Mouse (Mus musculus): Measurements from ENCODE around the gene Sfn.

GRCm38 (mm10) chr4:133584059-133584951, 17.7 kb downstream of the Sfn start, which contains the start of gene Gpn2:
- TF ChIP-seq GATA1 (IDR thresholded peaks at IDR 0.05; ENCODE audit: low read length) (no peak), TAL1 (IDR thresholded peaks at IDR 0.05; ENCODE audit: low read length) (no peak)
